Mouse (Mus musculus) granulocyte monocyte progenitor cell, adult 5-6 weeks (primary cell): Measurements from ENCODE around the gene Atg4a-ps. TPM values are rescaled to one million over a fixed set of nuclear protein-coding genes. Genes with fewer than 3 reads are reported as not detected.
"Not testable (repeated sequence)": the region's sequence is repeated elsewhere in the genome, so short reads cannot be mapped to it uniquely, and the experiment has no call there.

ENCODE experiments used
- ATAC-seq: replicated peaks from 2 replicates; pipeline ENCODE4 v1.8.0; 2016; ENCODE audit warnings: mild to moderate bottlenecking, moderate TSS enrichment, inconsistent platforms; ENCODE audit not compliant: poor library complexity, severe bottlenecking
- total RNA-seq, 2 experiments: library from RNA; stranded (forward) in 1 of 2; stranded (reverse) in 1 of 2; fragments of 200-712, 200-1000 nt in 1 of 2; fragments of >200 nt in 1 of 2; fragmentation: Nextera tagmentation in 1 of 2; gene quantifications; 2 replicates each; pipeline ENCODE4 v1.2.3; 2014 to 2017

The Atg4a-ps gene
- total RNA-seq (2014; fragmentation: Nextera tagmentation) (1.4 TPM in 1 of 2 replicates, not detected in the other), total RNA-seq (2017) (0.26 and 0.39 TPM in 2 replicates)

DNA sequence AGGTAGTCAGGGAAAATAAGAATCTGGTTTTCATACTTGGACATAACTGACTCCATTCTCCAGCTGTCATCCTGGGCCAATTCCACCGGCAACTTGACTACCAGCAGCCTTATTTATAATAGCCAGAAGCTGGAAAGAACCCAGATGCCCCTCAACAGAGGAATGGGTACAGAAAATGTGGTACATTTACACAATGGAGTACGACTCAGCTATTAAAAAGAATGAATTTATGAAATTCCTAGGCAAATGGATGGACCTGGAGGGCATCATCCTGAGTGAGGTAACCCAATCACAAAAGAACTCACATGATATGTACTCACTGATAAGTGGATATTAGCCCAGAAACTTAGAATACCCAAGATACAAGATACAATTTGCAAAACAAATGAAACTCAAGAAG lies at the start of gene Atg4a-ps:
Gene Atg4a-ps (minus strand): TSS at position 101 of the 400 bp plus-strand sequence.
- not testable (repeated sequence) for ATAC-seq

DNA sequence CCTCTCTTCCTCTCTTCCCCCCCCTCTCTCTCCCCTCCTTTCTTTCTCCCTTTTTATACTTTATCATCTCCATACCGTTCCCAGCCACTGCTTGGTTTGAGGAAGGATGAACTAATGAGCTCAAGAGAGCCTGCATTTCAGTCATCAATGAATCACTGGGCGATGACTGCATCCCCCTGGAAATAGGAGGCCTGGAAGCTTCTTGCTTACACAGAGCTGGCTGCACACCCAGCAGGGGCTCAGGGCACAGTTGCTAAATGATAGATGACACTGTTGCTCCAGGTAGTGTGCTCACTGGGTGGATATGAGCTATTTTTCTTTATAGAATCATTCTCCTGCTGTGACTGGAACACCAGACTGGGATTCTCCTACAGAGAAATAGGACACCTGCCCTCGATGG lies 49.7 kb upstream of the Atg4a-ps start:
- no peak for ATAC-seq

DNA sequence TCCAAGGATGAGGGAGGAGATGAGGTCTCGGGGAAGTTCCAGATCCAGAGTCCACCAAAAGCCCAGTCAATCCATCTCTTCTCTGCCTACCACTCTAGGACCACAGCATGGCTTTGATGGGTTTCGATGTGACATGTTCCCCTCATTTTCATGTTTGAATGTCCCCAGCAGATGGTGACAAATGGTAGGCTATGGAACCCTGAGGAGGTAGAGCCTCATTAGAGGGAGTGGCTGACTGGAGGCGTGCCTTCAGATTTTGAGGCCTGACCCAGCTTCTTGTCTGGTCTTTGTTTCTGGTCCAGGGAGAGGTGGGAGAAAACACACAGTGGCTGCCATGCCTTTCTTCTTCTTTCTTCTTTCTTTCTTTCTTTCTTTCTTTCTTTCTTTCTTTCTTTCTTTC lies 44.6 kb upstream of the Atg4a-ps start:
- no peak for ATAC-seq

DNA sequence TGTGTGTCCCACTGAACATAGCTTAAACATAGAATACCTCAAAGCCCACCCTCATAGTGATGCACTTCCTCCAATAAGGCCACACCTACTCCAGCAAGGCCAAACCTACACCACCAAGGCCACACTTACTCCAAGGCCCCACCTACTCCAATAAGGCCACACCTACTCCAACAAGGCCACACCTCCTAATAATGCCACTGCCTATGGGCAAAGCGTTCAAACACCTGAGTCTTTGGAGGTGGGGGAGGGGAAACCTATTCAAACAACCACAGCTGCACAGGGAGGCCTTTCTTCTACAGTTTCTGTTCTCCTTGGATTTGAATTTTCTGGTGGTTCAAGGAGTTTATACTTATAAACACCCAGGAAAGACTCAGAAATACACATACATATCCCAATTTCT lies 43.2 kb upstream of the Atg4a-ps start:
- no peak for ATAC-seq

DNA sequence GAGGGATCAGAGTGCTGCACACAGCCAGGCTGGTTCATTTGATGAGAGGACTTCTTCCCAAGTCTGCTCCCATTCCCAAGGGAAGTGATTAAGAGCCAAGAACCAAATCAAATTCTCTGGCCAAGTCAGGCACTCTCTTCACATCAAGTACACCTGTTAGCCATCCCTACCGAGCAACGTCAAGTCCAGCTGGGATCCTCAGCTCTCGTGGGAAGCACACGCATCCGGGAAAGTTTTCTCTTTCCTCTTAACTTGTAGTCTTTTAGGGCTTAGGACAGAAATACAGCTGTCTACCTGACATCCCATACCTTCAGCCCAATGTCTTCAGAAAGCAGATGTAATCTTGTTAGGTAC lies 38.1 kb upstream of the Atg4a-ps start:
- no peak for ATAC-seq

DNA sequence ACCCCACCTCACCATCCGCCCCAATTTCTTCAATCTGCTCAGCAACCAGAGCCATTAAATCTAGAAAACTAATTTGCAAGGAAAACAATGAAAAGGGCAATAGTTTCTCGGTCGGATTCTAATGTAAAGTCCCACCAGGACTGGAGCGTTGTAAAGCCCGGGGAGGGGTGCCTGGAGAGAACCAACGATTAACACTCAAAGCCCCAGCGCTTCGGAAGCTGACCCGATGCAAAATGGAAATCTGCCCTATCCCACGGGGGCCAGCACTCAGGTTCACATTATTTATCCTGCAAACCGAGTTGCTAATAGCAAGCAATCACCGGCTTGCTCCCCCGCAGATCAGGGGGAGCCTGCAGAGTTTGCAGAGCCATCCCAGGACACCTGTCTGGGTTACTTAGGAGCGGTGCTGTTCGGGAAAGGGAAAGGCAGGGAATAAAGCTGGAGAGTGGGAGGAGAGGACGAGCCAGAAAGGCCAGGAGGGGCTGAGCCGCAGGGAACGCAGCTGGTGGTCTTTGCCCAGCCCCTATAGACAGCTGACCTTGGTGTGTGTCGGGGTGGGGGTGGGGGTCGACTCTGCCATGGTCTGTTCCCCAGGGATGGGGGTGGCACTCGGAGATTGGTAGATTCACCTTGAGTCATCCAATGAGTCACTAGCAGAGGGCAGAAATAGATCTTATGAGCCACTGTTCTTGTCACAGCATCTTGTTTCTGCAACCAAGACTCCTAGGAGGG lies 37.5 kb upstream of the Atg4a-ps start:
- ATAC-seq, result no peak

DNA sequence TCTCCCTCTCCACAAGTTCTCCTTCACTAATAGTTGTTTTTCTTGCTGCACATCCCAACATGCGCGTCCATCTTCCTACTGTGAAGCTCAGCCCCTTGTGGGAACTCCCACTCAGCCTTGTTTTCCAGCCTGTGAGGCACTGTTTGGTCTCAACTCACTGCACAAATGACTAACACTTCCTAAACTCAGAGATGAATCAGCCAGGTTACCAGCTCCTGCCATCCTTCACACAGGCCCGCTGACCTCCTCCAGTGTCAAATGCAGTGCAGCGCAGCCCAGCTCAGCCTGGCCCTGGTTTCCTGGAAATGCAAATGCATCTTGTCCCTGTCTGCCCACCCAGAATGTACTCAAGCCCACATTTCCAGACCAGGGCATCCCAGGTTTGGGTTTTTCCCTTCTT lies 36.6 kb upstream of the Atg4a-ps start:
- ATAC-seq, result no peak

DNA sequence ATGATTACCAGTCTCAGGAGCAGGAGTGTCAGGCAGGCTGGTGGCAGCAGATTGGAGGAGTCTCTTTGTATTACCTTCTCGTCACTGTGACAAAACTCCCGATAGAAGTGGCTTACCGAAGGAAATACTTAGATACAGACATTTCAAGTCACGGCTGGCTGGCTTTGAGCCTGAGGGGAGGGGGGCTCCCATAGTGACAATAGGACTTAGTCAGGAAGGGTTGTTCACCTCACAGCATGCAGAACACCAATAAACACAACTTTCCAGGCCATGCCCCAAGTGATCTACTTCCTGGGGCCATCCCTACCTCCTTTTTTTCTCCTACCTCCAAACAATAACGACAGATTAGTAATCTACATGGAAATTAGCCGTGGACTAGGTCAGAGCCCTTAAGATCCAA lies 32.9 kb upstream of the Atg4a-ps start:
- no peak for ATAC-seq

DNA sequence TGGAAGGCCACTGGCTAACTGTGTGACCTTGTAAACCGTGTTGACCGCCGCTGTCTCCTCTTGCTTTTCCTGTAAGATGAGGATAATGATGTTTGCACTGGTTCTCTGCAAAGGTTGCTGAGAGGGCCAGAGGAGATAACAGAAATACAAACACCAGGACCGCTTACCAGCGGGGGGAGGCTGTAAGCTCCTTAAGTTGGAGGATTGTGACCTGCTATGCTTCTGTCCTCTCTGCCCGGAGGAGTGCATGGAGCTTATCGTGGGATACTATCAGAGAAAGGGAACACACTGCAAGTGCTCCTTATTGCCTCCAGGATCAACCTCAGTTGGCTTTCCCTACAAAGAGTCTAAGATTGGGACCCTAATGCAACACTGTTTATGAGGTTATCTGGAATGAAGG lies 26.8 kb upstream of the Atg4a-ps start:
- no peak for ATAC-seq

DNA sequence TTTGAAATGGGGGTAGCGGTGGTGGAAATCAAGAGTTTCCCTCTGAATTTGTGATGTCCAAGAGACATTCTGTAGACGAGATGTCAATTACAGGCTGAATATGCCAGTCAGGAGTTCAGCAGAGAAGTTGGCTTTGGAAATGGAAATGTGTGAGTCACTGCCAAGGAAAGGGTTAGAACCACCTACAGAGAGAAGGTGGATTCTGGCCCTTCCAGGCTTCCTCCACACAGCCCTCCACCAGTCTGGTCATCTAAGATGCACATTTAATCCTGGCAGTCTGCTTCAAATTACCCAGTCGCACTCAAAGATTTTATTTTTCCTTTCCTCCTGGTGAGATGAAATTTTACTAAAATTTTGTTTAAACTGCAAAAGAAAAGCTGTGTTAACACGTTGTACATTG lies 26.2 kb upstream of the Atg4a-ps start:
- ATAC-seq, result no peak

DNA sequence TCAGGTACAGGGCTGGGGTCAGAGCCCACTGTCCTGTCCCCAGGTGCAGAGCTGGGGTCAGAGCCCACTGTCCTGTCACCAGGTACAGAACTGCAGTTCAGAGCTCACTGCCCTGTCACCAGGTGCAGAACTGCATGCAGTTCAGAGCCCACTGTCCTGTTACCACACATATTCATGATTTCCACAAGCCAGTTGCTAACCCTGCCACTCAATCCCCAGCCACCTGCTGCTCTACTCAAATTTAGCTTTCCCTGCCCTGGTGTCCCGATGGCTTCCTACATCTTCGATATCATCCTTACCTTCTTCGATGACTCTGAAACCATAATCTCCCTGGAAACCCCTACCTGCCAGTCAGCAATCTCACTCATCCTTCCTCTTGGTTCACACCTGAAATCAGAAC lies 17.5 kb upstream of the Atg4a-ps start:
- ATAC-seq, result no peak

DNA sequence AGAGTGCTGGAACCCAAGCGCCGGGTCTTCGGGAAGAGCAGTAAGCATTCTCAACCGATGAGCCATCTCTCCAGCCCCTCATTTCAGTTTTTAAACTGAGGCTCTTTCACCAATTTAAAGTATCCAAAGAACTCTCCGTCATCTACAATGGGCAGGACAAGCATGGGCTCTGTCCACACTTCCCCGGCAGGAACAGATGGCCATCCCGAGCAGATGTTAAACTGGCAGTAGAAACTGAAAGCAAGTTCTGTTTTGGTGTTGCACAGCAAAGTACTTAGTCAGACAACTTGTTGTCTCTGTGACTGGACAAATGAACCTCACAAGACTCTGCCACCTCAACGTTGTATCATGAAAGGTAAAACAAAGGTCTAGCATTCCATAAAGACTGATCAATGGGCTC lies 15.8 kb upstream of the Atg4a-ps start:
- ATAC-seq, result no peak

DNA sequence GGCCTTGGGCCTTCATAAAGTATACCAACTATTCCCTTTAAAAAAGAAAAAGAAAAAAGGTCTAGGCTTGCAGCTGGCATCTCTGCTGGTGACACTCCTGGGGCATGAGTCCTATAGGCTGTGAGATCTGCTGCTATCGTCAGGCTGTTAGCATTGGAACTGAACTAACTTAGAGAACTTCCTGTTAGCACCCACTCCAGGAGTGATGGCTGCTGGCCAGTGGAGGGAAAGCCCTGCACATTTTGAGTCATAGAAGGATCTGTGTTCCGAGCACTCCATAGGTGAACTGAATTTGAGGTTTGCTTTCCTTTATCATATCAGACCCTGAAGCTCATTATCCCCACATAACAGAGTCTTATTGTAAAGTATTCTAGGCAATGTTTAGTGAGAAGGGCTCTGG lies 14.1 kb upstream of the Atg4a-ps start:
- ATAC-seq, result no peak

DNA sequence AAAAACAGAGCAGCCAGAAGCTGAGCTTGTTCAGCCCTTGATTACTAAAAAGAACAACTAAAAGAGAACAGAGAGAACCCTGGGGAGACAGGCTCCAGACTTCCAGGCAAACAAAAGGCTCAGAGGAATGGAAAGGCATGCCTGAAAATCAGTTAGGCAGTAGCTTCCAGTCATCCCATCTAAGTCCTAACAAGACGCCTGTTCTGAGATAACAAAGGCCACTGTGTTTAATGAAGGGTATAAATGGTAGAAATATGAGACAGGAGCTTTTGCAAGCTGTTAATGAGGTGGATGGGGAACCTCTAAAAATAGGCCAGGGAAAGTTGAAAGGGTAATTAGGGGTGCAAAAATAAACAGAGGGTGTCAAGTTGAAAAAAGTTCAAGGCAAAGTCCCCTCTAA lies 4.5 kb upstream of the Atg4a-ps start:
- no peak for ATAC-seq

DNA sequence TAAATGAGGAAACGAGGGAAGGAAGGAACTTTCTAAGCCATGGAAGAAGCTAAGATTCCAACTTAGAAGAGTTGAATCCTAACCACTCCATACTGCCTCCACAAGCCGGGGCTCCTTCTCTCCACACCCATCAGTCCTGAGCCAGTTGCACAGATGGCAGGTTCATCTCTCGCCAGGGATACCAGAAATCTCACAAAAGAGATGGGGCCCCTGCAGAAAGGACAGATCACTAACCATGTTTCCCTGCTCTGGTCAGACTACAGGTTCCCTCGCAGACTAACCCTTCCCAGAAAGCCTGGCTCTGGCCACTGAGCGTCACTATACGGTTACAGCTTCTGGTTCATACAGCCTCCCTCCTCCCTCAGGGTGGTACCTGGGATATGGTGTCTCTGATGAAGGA lies 3.8 kb upstream of the Atg4a-ps start:
- ATAC-seq, result no peak

DNA sequence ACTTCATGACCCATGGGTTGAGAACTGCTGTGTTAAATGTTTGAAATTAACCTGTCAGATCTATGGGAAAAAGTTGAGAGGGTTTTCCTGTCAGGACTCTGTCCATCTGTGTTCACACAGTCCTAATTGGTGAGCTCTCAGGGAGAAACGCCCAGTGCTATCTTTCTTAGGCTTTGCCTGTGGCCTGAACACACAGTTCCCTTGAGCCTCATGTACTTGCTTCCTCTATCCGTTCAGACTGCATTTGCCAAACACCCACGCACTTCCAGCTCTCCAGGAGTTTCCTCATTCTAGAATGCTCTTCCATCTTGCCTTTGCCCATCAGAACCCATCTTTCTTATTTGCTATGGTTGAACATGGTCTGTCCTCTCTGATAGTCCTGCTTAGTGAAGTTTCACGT lies 2.6 kb upstream of the Atg4a-ps start:
- ATAC-seq, result no peak

DNA sequence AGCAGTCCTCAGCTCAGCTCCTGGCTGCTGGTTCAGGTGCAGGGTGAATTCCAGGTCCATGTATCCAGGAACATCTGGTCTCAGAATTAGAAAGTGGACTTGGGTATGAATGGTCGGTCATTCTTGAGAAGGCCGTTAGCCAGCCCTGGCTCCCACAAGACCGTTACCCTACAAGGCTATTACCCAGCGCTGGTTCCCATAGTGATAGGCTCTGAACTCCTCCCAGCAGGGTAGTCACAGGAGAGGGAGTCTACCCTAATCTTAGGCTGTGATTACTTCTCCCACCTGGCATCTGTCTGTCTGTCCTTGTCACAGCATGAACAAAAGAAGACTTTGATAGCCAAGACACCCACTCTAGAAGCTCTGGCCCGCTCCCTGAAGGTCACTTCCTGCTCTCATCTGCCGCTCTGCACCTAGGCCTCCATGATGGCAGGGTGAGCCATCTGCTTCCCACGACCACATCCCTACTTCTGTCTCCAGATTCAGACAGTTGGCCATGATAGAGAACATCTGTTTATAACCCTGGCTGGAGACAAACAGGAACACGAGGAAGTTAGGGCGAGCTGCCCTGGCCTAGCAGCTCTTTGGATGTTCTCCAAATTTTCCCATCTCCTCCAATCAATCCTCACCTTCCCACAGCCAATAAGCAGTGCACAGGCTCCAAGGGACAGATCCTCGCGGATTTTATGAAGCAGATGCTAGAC lies 1.4 kb upstream of the Atg4a-ps start:
- no peak for ATAC-seq

DNA sequence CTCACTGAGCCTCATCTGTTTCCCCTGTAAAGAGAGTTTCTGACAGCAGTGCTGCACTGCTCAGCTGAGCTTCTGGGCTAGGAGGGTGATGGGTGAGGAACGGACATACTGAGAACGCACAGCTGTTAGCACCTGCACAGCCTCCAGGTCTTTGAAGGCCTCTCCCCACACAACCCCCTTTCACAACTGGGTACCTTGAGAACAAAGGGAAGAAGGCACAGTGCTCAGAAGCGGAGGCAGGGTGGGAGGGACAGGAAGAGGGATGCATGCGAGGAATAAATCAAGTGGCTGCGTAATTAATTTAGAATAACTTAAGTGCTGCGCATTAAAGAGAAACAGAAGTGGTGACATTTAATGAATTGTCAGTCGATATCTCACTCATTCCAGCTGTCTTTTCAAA lies 4.6 kb downstream of the Atg4a-ps start:
- ATAC-seq, result no peak

DNA sequence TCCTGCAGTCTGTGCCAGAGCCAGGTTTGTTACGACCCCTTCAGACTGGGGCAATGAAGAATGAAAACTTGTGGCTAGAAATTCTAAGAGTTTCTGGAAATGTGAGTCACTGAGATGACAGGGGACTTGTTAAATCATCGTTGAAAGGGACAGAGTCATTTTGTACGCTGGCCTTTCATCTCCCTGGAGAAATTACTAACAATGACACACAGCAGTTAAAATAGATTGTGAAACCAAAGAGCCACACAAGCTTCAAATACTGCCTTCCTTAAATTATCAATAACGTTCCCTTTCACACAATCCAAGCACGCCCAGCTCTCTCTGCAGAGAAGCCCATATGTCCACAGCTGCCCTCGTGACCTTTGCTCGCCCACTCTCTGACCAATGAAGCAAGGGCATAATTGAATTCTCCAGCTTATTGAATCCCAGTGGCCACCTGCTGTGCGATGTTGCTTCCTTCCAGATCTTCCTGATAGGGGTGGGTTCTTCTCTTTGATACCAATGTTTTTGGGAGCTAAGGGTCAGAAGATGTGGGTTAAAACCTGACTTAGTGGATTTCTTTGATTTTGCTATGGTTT lies 5.6 kb downstream of the Atg4a-ps start:
- ATAC-seq, result no peak

DNA sequence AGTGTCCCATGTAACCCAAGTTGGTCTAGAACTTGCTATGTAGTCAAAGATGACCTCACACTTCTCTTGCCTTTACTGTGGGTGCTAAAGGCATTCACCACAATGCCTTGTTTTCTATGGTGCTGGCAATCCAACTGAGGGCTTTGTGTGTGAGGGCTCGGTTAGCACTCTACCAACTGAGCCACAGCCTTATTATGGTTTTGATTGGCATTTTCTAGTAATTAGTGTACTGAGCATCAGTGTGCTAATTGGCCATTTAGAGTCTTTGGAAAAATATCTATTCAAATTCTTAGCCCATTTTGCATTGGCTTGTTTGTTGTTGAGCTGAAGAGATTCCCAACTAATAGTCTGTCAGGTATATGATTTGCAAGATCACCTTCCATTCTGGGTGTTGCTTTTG lies 8.2 kb downstream of the Atg4a-ps start:
- ATAC-seq, result no peak

DNA sequence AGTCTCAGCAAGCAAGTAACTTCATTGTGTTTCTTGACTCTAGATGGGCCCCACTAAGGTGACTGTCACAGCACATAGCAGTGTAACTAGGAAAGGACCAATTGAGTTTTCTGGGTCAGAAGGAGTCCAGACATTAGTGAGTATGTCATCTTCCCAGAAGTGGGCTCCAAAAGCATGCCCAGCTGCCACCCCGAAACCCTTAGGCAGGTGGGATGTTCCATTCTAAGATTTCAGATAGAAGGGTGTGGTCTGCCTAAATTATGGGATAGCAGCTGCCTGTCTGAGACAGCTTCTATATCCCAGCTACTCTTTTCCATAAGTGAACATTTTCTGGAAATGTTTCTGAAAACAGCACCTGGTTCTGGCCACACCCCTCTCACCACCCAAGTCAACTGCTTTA lies 11.6 kb downstream of the Atg4a-ps start:
- no peak for ATAC-seq

DNA sequence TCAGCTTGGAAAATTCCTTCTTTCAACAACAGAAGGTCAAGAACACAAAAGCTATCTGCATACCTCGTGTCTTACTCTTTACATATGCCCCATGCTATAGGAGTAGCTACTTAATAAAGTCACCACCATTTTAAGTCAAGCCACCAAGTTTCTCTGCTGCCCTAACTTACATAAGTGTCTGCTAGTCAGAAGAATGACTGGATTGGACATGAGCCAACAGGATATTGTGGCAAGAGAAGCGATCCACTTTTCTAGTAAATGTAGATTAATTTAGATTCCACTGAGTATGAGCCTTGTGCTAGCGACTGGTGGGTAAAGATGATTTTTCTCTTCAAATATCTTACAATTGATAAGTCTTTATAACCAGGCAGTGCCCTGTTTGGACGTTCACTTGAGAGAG lies 12.0 kb downstream of the Atg4a-ps start:
- no peak for ATAC-seq
